Mouse (Mus musculus) megakaryocyte, embryonic 14.5 days (primary cell): ENCODE measurements around the gene Olfr709-ps1. TPM values are rescaled to one million over a fixed set of nuclear protein-coding genes. Genes with fewer than 3 reads are reported as not detected.
"Not testable (repeated sequence)": the region's sequence is repeated elsewhere in the genome, so short reads cannot be mapped to it uniquely, and the experiment has no call there.

Source experiments
- H3K27me3 ChIP-seq: replicated peaks from 2 replicates; pipeline ENCODE3; 2012; ENCODE audit warnings: inconsistent platforms
- H3K36me3 ChIP-seq: replicated peaks from 2 replicates; pipeline ENCODE3; 2012; ENCODE audit warnings: low read length, inconsistent platforms, mixed read lengths
- H3K4me1 ChIP-seq: 2 replicates; pipeline ENCODE4 v1.6.1; 2012; ENCODE audit warnings: inconsistent platforms
- H3K4me3 ChIP-seq: replicated peaks from 2 replicates; pipeline ENCODE3; 2012; ENCODE audit warnings: moderate library complexity, mild to moderate bottlenecking, inconsistent platforms
- H3K9me3 ChIP-seq: 2 replicates; pipeline ENCODE4 v1.6.1; 2012; ENCODE audit warnings: inconsistent platforms
- FLI1 ChIP-seq: IDR thresholded peaks from 2 replicates; pipeline ENCODE4 v1.6.1; 2012; ENCODE audit warnings: low read length, inconsistent platforms, mixed read lengths
- GATA1 ChIP-seq: IDR thresholded peaks from 3 replicates; pipeline ENCODE4 v1.6.1; 2012; ENCODE audit warnings: mixed read lengths, low read length, inconsistent platforms, borderline replicate concordance
- polyA plus RNA-seq: library from polyadenylated mRNA; stranded (reverse); fragments of >175 nt; gene quantifications from 2 replicates; pipeline ENCODE4 v1.2.3, GENCODE M21; 2012; ENCODE audit warnings: low replicate concordance; ENCODE audit not compliant: insufficient read depth

Gene Olfr709-ps1
- polyA plus RNA-seq, result not detected in 2 replicates

DNA sequence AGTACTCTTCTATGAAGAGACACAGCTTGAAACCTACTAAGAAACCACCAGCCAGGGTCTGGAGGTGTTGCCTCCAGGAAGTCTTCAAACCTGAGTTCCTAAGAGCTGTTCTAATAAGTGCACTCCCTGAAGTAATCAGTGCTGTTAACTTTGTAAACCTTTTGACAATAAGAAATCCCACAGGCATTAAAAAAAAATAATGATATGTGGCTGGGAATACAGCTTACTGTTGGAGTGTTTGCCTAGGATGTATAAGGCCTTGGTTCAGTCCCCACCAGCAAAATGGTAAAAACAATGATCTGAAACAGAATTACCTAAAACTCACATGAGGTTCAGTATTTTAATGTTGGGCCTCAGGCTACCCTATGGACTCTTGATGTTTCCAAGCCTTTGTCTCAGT lies at the start of gene Olfr709-ps1:
TSS of gene Olfr709-ps1 (minus strand) at position 101 of the 400 bp plus-strand sequence.
- Histone ChIP-seq H3K9me3 (no peaks in the 10 kb centered on the region), H3K36me3 (no peaks in the 10 kb centered on the region), H3K4me3 (no peak within 1 kb of the TSS), H3K4me1 (no peaks in the 10 kb centered on the region), H3K27me3 (no peaks in the 10 kb centered on the region)
- TF ChIP-seq GATA1 (no peak), FLI1 (no peak)

DNA sequence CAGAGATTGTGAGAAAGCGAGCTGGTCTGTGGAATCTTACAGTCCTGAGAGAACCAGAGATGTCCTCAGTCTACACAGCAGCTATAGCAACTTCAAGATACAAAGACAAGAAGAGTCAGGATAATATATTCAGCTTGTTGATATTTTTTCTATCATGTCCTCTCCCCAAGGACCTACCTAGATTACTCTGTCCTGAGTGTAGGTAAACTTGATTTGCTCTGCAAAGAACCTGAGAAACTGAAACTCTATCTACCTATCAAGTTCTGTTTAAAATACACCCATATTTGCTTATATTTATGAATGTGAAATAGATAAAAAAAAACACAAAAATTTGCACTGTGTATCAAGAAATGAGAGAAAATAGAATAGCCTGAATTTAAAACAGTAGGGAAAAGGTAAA lies 43.3 kb upstream of the Olfr709-ps1 start, which contains the start of gene Olfr711:
TSS of gene Olfr711 (minus strand) at position 101 of the 400 bp plus-strand sequence.
- no peak within 1 kb of the TSS for H3K4me3 ChIP-seq
- no peaks in the 10 kb centered on the region for H3K36me3 ChIP-seq
- no peaks in the 10 kb centered on the region for H3K4me1 ChIP-seq
- no peaks in the 10 kb centered on the region for H3K9me3 ChIP-seq
- H3K27me3 ChIP-seq, result no peaks in the 10 kb centered on the region
- no peak for TF ChIP-seq FLI1
- TF ChIP-seq GATA1, result no peak

DNA sequence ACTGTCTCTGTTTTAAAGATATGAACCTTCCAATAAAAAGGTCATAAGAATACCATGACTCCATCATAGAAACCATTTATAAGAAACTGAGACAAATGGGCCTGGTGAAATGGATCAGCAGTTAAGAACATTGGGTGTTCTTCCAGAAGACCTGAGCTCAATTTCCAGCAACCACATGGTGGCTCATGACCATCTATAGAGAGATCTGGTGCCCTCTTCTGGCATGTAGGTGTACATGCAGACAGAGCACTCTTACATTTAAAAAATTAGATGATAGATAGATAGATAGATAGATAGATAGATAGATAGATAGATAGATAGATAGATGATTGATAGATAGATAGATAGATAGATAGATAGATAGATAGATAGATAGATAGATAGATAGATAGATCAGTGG lies 35.5 kb upstream of the Olfr709-ps1 start:
- not testable (repeated sequence) for H3K4me1 ChIP-seq, H3K36me3 ChIP-seq, H3K9me3 ChIP-seq, H3K4me3 ChIP-seq, H3K27me3 ChIP-seq

DNA sequence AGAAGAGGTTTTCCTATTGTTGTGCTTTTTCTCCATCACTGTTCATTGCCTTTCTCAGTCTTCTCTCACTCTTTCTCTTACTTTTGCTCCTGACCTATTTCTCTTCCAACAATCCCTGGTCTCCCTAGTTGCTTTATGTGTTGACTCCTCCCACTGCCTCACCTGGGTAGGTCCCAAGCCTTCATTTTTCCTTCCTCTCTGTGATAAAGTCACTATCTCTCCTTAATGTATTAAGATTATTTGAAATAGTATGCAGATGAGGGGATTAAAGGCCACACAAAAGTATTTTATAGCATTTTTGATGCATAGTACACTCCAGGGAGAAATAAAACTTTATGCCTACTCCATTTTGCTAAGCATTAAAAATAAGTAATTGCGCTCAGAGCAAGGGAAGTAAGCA lies 31.8 kb upstream of the Olfr709-ps1 start, which contains the start of gene Olfr6:
TSS of gene Olfr6 (minus strand) at position 101 of the 400 bp plus-strand sequence.
- no peaks in the 10 kb centered on the region for H3K9me3 ChIP-seq
- H3K4me3 ChIP-seq, result no peak within 1 kb of the TSS
- no peaks in the 10 kb centered on the region for H3K4me1 ChIP-seq
- TF ChIP-seq FLI1 (no peak), GATA1 (no peak)
- H3K27me3 ChIP-seq, result no peaks in the 10 kb centered on the region
- no peaks in the 10 kb centered on the region for H3K36me3 ChIP-seq

DNA sequence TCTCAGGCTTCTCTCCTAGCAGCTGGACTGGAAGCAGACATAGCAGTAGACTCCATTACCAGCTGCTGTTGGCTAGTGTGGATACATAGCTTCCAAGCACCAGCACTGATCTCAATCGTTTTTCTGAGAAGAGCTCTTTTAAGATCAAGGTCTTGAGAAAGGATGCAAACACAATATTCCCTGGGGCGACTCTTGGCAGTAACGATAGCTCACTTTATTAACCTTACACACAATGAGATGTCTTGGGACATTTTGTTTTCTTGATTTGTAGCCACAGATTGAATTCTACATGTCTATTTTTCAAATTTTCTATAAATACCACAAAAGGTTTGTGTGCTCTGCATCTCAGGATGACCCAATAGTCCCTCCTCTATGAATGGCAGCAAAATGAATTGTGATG lies 16.2 kb upstream of the Olfr709-ps1 start, which contains the start of gene Olfr710:
TSS of gene Olfr710 (minus strand) at position 101 of the 400 bp plus-strand sequence.
- no peaks in the 10 kb centered on the region for H3K4me1 ChIP-seq
- no peak for TF ChIP-seq FLI1
- H3K9me3 ChIP-seq, result no peaks in the 10 kb centered on the region
- no peaks in the 10 kb centered on the region for H3K36me3 ChIP-seq
- H3K4me3 ChIP-seq, result no peak within 1 kb of the TSS
- H3K27me3 ChIP-seq, result no peaks in the 10 kb centered on the region

DNA sequence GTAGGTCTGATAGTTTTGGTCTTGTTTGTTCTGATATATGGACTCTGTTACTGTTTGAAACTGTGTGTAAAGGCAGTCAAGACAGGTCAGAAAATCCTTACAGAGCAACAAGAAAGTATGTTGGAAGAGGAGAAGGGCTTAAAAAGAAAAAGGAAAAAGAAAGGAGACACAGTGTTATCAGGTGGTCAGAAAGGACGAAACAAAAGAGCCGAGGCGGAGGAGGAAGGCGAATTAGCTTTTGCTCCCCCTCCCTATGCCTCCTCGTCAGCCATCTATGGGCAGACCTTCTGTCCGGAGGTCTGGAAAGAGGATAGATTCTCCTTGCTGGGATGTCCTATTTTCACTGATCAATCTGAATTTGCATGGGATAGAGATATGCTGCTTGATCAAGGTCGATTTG lies 11.1 kb downstream of the Olfr709-ps1 start:
- not testable (repeated sequence) for H3K27me3 ChIP-seq, H3K9me3 ChIP-seq, H3K4me1 ChIP-seq, H3K4me3 ChIP-seq, H3K36me3 ChIP-seq

DNA sequence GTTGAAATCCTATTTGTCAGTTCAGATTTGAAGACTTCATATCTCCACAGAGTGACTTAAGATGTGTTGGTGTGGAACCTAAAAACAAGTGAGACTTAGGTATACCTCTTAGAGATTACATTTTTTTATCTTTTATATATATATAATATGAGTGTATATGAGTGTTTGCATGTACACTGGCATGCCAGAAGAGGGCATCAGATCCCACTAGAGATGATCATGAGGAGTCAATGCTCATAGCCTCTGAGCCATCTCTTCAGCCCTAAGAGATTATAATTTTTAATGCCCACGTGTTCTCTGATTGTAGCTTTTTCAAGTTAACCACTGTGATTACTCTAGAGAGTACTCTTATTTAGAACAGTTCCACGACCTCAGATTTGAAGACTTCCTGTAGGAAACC lies 24.3 kb downstream of the Olfr709-ps1 start, which contains the start of gene Olfr1532-ps1:
TSS of gene Olfr1532-ps1 (plus strand) at position 326 of the 400 bp plus-strand sequence.
- Histone ChIP-seq H3K27me3 (no peaks in the 10 kb centered on the region), H3K4me1 (no peaks in the 10 kb centered on the region), H3K9me3 (no peaks in the 10 kb centered on the region), H3K36me3 (no peaks in the 10 kb centered on the region), H3K4me3 (no peak within 1 kb of the TSS)
- no peak for TF ChIP-seq FLI1
- TF ChIP-seq GATA1, result no peak

DNA sequence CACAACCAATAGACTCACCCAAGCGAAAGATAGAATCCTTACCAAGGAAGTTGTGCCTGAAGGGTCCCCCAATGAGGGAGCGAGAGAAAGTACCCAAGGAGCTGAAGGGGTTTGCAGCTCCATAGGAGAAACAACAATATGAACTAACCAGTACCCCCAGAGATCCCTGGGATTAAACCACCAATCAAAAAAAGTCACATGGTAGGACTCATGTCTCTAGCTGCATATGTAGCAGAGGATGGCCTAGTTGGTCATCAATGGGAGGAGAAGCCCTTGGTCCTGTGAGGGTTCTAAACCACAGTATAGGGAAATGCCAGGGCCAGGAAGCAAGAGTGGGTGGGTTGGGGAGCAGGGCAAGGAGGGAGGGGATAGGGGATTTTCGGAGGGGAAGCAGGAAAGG lies 30.9 kb downstream of the Olfr709-ps1 start, which contains the start of gene Olfr707:
TSS of gene Olfr707 (minus strand) at position 101 of the 400 bp plus-strand sequence.
- not testable (repeated sequence) for H3K4me3 ChIP-seq, H3K36me3 ChIP-seq, H3K4me1 ChIP-seq, H3K27me3 ChIP-seq, H3K9me3 ChIP-seq

DNA sequence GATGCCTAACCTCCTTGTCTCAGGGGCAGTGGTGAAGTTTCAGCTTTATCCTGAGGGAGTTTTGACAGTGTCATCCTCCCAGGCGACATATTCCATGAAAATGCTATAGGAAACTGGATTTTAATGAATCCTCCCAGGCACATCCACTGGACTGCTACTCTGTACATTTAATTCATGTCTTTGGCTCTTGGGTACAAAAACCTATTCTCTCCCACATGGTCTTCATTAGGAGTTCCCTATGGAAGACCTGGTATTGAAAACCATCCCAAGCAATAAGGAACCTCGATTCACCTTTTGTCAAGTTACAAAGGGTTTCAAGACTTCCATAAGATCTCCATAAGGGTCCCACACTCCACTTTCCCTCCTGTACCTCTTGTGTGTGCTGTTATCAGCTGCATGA lies 44.0 kb downstream of the Olfr709-ps1 start, which contains the start of gene Olfr706:
TSS of gene Olfr706 (minus strand) at position 101 of the 400 bp plus-strand sequence.
- Histone ChIP-seq H3K4me3 (no peak within 1 kb of the TSS), H3K27me3 (no peaks in the 10 kb centered on the region), H3K36me3 (no peaks in the 10 kb centered on the region), H3K4me1 (no peaks in the 10 kb centered on the region), H3K9me3 (no peaks in the 10 kb centered on the region)
- TF ChIP-seq FLI1 (no peak), GATA1 (no peak)

DNA sequence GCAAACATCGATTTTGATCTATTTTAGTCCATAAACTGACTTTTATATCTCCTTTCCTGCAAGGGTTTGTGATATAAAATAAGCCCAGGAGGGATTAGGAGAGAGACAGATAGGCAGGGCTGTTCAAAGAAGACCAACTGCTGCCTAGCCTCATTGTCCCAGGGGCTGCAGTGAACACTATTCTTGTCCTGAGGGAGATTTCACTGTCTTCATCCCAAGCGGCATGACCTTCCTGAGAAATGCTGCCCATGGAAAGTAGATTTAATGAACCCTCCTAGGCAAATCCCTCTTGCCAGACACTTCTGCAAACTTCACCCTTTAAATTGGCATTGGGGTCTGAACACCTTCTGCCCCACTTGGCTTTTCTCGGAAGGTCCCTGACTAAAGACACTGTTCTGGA lies 55.2 kb downstream of the Olfr709-ps1 start, which contains the start of gene Olfr705:
TSS of gene Olfr705 (minus strand) at position 101 of the 400 bp plus-strand sequence.
- Histone ChIP-seq H3K27me3 (no peaks in the 10 kb centered on the region), H3K4me1 (no peaks in the 10 kb centered on the region), H3K4me3 (no peak within 1 kb of the TSS), H3K9me3 (no peaks in the 10 kb centered on the region), H3K36me3 (no peaks in the 10 kb centered on the region)
- TF ChIP-seq GATA1 (no peak), FLI1 (no peak)

Other genes starting within 250 kb of the Olfr709-ps1 start
- gene Olfr694, start 240.4 kb downstream of the Olfr709-ps1 start, polyA plus RNA-seq, result not detected in 2 replicates
- not detected in 2 replicates for gene Olfr695, start 215.8 kb downstream of the Olfr709-ps1 start, polyA plus RNA-seq
- gene Olfr697, start 189.8 kb downstream of the Olfr709-ps1 start, polyA plus RNA-seq, result not detected in 2 replicates
- not detected in 2 replicates for gene Olfr698, start 176.8 kb downstream of the Olfr709-ps1 start, polyA plus RNA-seq
- gene Olfr699, start 139.0 kb downstream of the Olfr709-ps1 start, polyA plus RNA-seq, result not detected in 2 replicates
- not detected in 2 replicates for gene Olfr700, start 123.4 kb downstream of the Olfr709-ps1 start, polyA plus RNA-seq
- not detected in 2 replicates for gene Olfr701, start 118.1 kb downstream of the Olfr709-ps1 start, polyA plus RNA-seq
- gene Olfr702, start 98.3 kb downstream of the Olfr709-ps1 start, polyA plus RNA-seq, result not detected in 2 replicates
- 0.58 TPM in 1 of 2 replicates, not detected in the other for gene Olfr703, start 88.9 kb downstream of the Olfr709-ps1 start, polyA plus RNA-seq
- not detected in 2 replicates for gene Olfr704, start 69.0 kb downstream of the Olfr709-ps1 start, polyA plus RNA-seq
- not detected in 2 replicates for gene Olfr705, start 55.3 kb downstream of the Olfr709-ps1 start, polyA plus RNA-seq
- not detected in 2 replicates for gene Olfr706, start 44.1 kb downstream of the Olfr709-ps1 start, polyA plus RNA-seq
- not detected in 2 replicates for gene Olfr707, start 31.0 kb downstream of the Olfr709-ps1 start, polyA plus RNA-seq
- not detected in 2 replicates for gene Olfr1532-ps1, start 24.2 kb downstream of the Olfr709-ps1 start, polyA plus RNA-seq
- not detected in 2 replicates for gene Olfr710, start 16.1 kb upstream of the Olfr709-ps1 start, polyA plus RNA-seq
- gene Olfr6, start 31.7 kb upstream of the Olfr709-ps1 start, polyA plus RNA-seq, result not detected in 2 replicates
- not detected in 2 replicates for gene Olfr711, start 43.2 kb upstream of the Olfr709-ps1 start, polyA plus RNA-seq
- gene Olfr2, start 73.9 kb upstream of the Olfr709-ps1 start, polyA plus RNA-seq, result 0.47 TPM in 1 of 2 replicates, not detected in the other
- gene Olfr713, start 99.0 kb upstream of the Olfr709-ps1 start, polyA plus RNA-seq, result not detected in 2 replicates
- not detected in 2 replicates for gene Olfr714, start 138.8 kb upstream of the Olfr709-ps1 start, polyA plus RNA-seq
- gene Olfr17, start 161.0 kb upstream of the Olfr709-ps1 start, polyA plus RNA-seq, result not detected in 2 replicates
- gene Olfr715b, start 178.2 kb upstream of the Olfr709-ps1 start, polyA plus RNA-seq, result not detected in 2 replicates
- not detected in 2 replicates for gene Olfr715, start 198.9 kb upstream of the Olfr709-ps1 start, polyA plus RNA-seq
- not detected in 2 replicates for gene Olfr716, start 206.1 kb upstream of the Olfr709-ps1 start, polyA plus RNA-seq
- not detected in 2 replicates for gene Nlrp14, start 234.8 kb upstream of the Olfr709-ps1 start, polyA plus RNA-seq